Mouse (Mus musculus) CH12.LX (cell line): ENCODE data around the gene Ube2h. TPM values are rescaled to one million over a fixed set of nuclear protein-coding genes. Genes with fewer than 3 reads are reported as not detected.

Experiments
- DNase-seq: peaks from one replicate; pipeline ENCODE4 v3.0.0-alpha.2; 2013; ENCODE audit errors: extremely low read depth
- H3K27ac ChIP-seq: 2 replicates; pipeline ENCODE4 v1.5.1; 2012; ENCODE audit warnings: low read depth, mild to moderate bottlenecking, control low read depth, moderate library complexity; ENCODE audit not compliant: insufficient read depth
- H3K27me3 ChIP-seq: replicated peaks from 2 replicates; pipeline ENCODE3; 2012; ENCODE audit warnings: inconsistent platforms
- H3K36me3 ChIP-seq, 2 experiments: replicated peaks in 1 of 2; 2 replicates each; pipeline versions ENCODE3 to v1.6.1; 2012; ENCODE audit warnings: inconsistent platforms in 1 of 2, low read length in 1 of 2, mild to moderate bottlenecking in 1 of 2, mixed read lengths in 1 of 2, moderate library complexity in 1 of 2; ENCODE audit not compliant: control insufficient read depth in 1 of 2, insufficient read depth in 1 of 2
- H3K4me1 ChIP-seq, 2 experiments: 2 replicates each; pipeline ENCODE4 v1.6.1; 2012; ENCODE audit warnings: inconsistent platforms in 1 of 2, moderate library complexity in 1 of 2; ENCODE audit not compliant: insufficient read depth in 2 of 2, control insufficient read depth in 1 of 2
- H3K4me2 ChIP-seq: 2 replicates; pipeline ENCODE4 v1.6.1; 2012; ENCODE audit warnings: low read depth, mild to moderate bottlenecking, control low read depth; ENCODE audit not compliant: poor library complexity, insufficient read depth, severe bottlenecking
- H3K4me3 ChIP-seq, 3 experiments: fragments of 150-350 bp in 1 of 3; sonication (generic) in 1 of 3; replicated peaks in 1 of 3; 2 replicates each; pipeline versions ENCODE3 to v1.5.1; 2011 to 2012; ENCODE audit warnings: low read depth in 2 of 3, low read length in 2 of 3, mild to moderate bottlenecking in 2 of 3, moderate library complexity in 2 of 3, control low read depth in 1 of 3, improper control_type of control experiment in 1 of 3, inconsistent platforms in 1 of 3, mixed read lengths in 1 of 3; ENCODE audit not compliant: poor library complexity in 1 of 3
- H3K79me2 ChIP-seq: replicated peaks from 2 replicates; pipeline ENCODE4 v1.6.1; 2012; ENCODE audit warnings: mild to moderate bottlenecking, moderate library complexity; ENCODE audit not compliant: control insufficient read depth, poor library complexity, insufficient read depth, severe bottlenecking; ENCODE audit errors: extremely low read depth
- H3K9ac ChIP-seq: 2 replicates; pipeline ENCODE4 v1.6.1; 2012; ENCODE audit warnings: low read depth, mild to moderate bottlenecking, control low read depth, moderate library complexity; ENCODE audit not compliant: insufficient read depth
- H3K9me3 ChIP-seq: replicated peaks from 2 replicates; pipeline ENCODE3; 2012; ENCODE audit warnings: low read length, inconsistent platforms, mixed read lengths
- ELF1 ChIP-seq: IDR thresholded peaks from 2 replicates; pipeline ENCODE4 v1.6.1; 2014; ENCODE audit warnings: low read depth, mild to moderate bottlenecking, inconsistent platforms, low read length, improper control_type of control experiment
- EP300 ChIP-seq: IDR thresholded peaks from 2 replicates; pipeline ENCODE4 v1.6.1; 2011; ENCODE audit warnings: low read length, improper control_type of control experiment
- GABPA ChIP-seq: IDR thresholded peaks from 2 replicates; pipeline ENCODE4 v1.6.1; 2012; ENCODE audit warnings: low read depth, low read length, improper control_type of control experiment, inconsistent platforms; ENCODE audit not compliant: insufficient replicate concordance
- IRF4 ChIP-seq: IDR thresholded peaks from 2 replicates; pipeline ENCODE4 v1.6.1; 2014; ENCODE audit warnings: low read depth, mild to moderate bottlenecking, inconsistent platforms, low read length, improper control_type of control experiment
- JUND ChIP-seq: conservative IDR thresholded peaks from 2 replicates; pipeline ENCODE4 v1.6.1; 2011; ENCODE audit warnings: low read depth, low read length, improper control_type of control experiment
- KAT2A ChIP-seq: IDR thresholded peaks from 2 replicates; pipeline ENCODE4 v1.6.1; 2012; ENCODE audit warnings: low read length, improper control_type of control experiment, inconsistent platforms; ENCODE audit not compliant: insufficient replicate concordance
- MAX ChIP-seq: IDR thresholded peaks from 2 replicates; pipeline ENCODE4 v1.6.1; 2011; ENCODE audit warnings: low read length, improper control_type of control experiment
- MXI1 ChIP-seq: IDR thresholded peaks from 2 replicates; pipeline ENCODE4 v1.6.1; 2011; ENCODE audit warnings: mild to moderate bottlenecking, low read depth, low read length, improper control_type of control experiment
- MYC ChIP-seq: IDR thresholded peaks from 2 replicates; pipeline ENCODE4 v1.6.1; 2011; ENCODE audit warnings: low read depth, mild to moderate bottlenecking, improper control_type of control experiment, low read length
- PAX5 ChIP-seq: IDR thresholded peaks from 2 replicates; pipeline ENCODE4 v1.6.1; 2012; ENCODE audit warnings: low read length, inconsistent platforms, mixed read lengths
- RAD21 ChIP-seq: IDR thresholded peaks from 2 replicates; pipeline ENCODE4 v1.6.1; 2011; ENCODE audit warnings: low read depth, mild to moderate bottlenecking, low read length, improper control_type of control experiment, moderate library complexity
- TBP ChIP-seq: conservative IDR thresholded peaks from 2 replicates; pipeline ENCODE4 v1.6.1; 2011; ENCODE audit warnings: low read depth, low read length, improper control_type of control experiment
- UBTF ChIP-seq: IDR thresholded peaks from 2 replicates; pipeline ENCODE4 v1.6.1; 2012; ENCODE audit warnings: low read depth, mild to moderate bottlenecking, inconsistent platforms, low read length, improper control_type of control experiment, moderate library complexity
- USF1 ChIP-seq: IDR thresholded peaks from 2 replicates; pipeline ENCODE4 v1.6.1; 2014; ENCODE audit warnings: low read depth, mild to moderate bottlenecking, inconsistent platforms, low read length, improper control_type of control experiment
- ZC3H11A ChIP-seq: IDR thresholded peaks from 2 replicates; pipeline ENCODE4 v1.6.1; 2012; ENCODE audit warnings: low read depth, mild to moderate bottlenecking, inconsistent platforms, low read length, improper control_type of control experiment
- ZMIZ1 ChIP-seq: IDR thresholded peaks from 2 replicates; pipeline ENCODE4 v1.6.1; 2012; ENCODE audit warnings: low read depth, mild to moderate bottlenecking, inconsistent platforms, low read length, improper control_type of control experiment
- dilution Hi-C: fragments of 300-500 bp; cut with MboI; formaldehyde crosslinking; loops from 2 replicates; pipeline ENCODE4 v1.14.3; 2020; ENCODE audit warnings: low sequenced_read_pairs; ENCODE audit not compliant: extremely low pct_unique_long_range_greater_than_20kb, extremely low pct_ligation_motif_present
- in situ Hi-C: fragments of 300-500 bp; cut with MboI; formaldehyde crosslinking; loops from 3 replicates; pipeline ENCODE4 v1.14.3; 2019; ENCODE audit warnings: low sequenced_read_pairs, low pct_ligation_motif_present, low pct_unique_long_range_greater_than_20kb, mixed read lengths
- polyA plus RNA-seq: library from polyadenylated mRNA; unstranded; fragments of >175 nt; gene quantifications from 2 replicates; pipeline ENCODE4 v1.2.1, GENCODE M21; 2012; ENCODE audit warnings: low read depth; ENCODE audit not compliant: insufficient read length
- total RNA-seq, 2 experiments: library from RNA; depleted of rRNA; stranded (reverse); fragments of 300-350 nt in 1 of 2; fragments of >200 nt in 1 of 2; gene quantifications; 2 replicates each; pipeline ENCODE4 v1.2.3; 2012 to 2014

Ube2h gene
- total and polyA plus RNA-seq, 3 experiments, result 6.1 to 13.4 (median 13.4) TPM

DNA sequence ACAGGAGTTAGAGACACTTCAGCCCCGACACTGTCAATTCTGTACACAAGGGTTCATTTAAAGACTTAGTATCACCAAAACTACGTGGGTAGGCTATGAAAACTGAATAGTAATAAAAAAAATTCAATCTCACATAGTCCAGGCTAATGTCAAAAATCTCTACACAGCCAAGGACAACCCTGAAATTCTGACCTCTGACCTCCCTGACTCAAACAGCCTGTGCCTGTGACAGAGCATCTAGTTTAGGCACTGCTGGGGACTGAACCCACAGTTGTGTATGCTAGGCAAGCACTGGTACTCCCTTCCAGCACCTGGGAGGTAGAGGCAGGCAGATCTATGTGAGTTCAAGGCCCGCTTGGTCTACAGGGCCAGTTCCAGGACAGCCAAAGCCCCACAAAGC lies 86.8 kb downstream of the Ube2h start:
- Histone ChIP-seq H3K27ac (no peak overlapping the region), H3K27me3 (no peaks in the 10 kb centered on the region), H3K9ac (no peak overlapping the region), H3K36me3 (peaks cover 25 to 57% of the 10 kb centered on the region in 2 experiments), H3K4me2 (no peak overlapping the region), H3K79me2 (no peaks in the 10 kb centered on the region), H3K4me1 (peaks cover 0 to 3% of the 10 kb centered on the region in 2 experiments; a peak in 1 of 4 replicates), H3K4me3 (no peak overlapping the region), H3K9me3 (no peaks in the 10 kb centered on the region)
- dilution Hi-C loops, result no loop called here
- no peak for TF ChIP-seq TBP
- no peak for TF ChIP-seq ZC3H11A
- no peak for TF ChIP-seq PAX5
- in situ Hi-C loops, result no loop called here
- DNase-seq, result no peak

- no peak overlapping the region for H3K4me2 ChIP-seq
- H3K9me3 ChIP-seq, result no peaks in the 10 kb centered on the region
- no peak overlapping the region for H3K9ac ChIP-seq
- peaks cover 9 to 23% of the 10 kb centered on the region in 2 experiments for H3K36me3 ChIP-seq
- H3K4me1 ChIP-seq, result peaks cover 0 to 8% of the 10 kb centered on the region in 2 experiments; a peak in 2 of 4 replicates
- H3K4me3 ChIP-seq, result no peak overlapping the region
- H3K79me2 ChIP-seq, result no peaks in the 10 kb centered on the region
- no peak for TF ChIP-seq KAT2A
- no peak for TF ChIP-seq ZMIZ1
- TF ChIP-seq JUND, result no peak
- no peak for TF ChIP-seq IRF4
- TF ChIP-seq ZC3H11A, result no peak
- no peak for TF ChIP-seq EP300
- TF ChIP-seq MAX, result no peak
- dilution Hi-C loops, result no loop called here
- DNase-seq, result no peak
- no peaks in the 10 kb centered on the region for H3K27me3 ChIP-seq
- in situ Hi-C loops, result no loop called here
- no peak overlapping the region for H3K27ac ChIP-seq
Measured at GRCm38 (mm10) chr6:30212468-30212867, 91.9 kb downstream of the Ube2h start.

- Histone ChIP-seq H3K36me3 (peaks cover 9 to 21% of the 10 kb centered on the region in 2 experiments), H3K27me3 (no peaks in the 10 kb centered on the region), H3K79me2 (no peaks in the 10 kb centered on the region), H3K4me3 (no peak overlapping the region), H3K4me1 (peaks cover 0 to 8% of the 10 kb centered on the region in 2 experiments; a peak in 2 of 4 replicates), H3K4me2 (no peak overlapping the region), H3K9ac (no peak overlapping the region), H3K27ac (no peak overlapping the region), H3K9me3 (no peaks in the 10 kb centered on the region)
- in situ Hi-C loops (no loop called here), dilution Hi-C loops (no loop called here)
- TF ChIP-seq EP300 (no peak), MYC (no peak), UBTF (no peak), USF1 (no peak), RAD21 (no peak), KAT2A (no peak), TBP (no peak), MXI1 (no peak), ELF1 (no peak), GABPA (no peak)
- DNase-seq, result no peak
Measured at GRCm38 (mm10) chr6:30211641-30212455, 92.5 kb downstream of the Ube2h start.
